In the genomic region with DNA sequence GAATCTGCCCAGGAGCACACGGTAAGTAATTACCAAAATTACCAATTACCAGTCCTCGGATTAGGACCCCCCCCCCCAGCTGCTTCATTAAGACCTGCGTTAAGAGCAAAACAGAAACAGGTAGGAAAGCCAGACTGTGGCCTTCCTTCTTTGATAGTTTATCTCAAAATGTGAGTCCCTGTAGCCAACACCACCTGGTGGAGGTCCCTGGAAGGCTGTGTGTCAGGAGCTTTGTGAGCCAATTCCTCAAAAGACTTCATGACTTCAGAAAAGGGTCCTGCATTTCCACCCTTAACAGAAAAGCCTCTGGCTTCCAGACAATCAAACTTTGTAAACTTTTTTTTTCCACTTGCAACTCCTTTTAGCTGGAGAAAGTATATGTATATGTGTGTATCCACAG, we compare ENCODE assay signal across 11 mouse cellular contexts.
A peak's percentile ranks its signal among the peaks of the same experiment; 100 is the strongest.
DNase-seq lines count a peak whose midpoint lies in the region; ATAC-seq and TF ChIP-seq lines count a peak whose summit lies in the region.
"Had no signal": no experiment of that assay in that cellular context is flagged by ENCODE, and none has a peak within 500 bp of the region (broad histone marks: within the 10 kb centered on the region; RNA-seq: fewer than 3 reads in every experiment).

No protein-coding gene starts in this region.

- H3K4me3 ChIP-seq in heart, postnatal 0 days (ENCODE audit: low read depth, low read length), result no peak overlapping the region
- H3K4me3 ChIP-seq in heart, embryonic 10.5 days, result no peak overlapping the region
- H3K4me3 ChIP-seq in midbrain, postnatal 0 days (ENCODE audit: low read depth, low read length), result no peak overlapping the region
- no peak overlapping the region for H3K4me3 ChIP-seq in midbrain, embryonic 11.5 days (ENCODE audit: low read depth, low read length)
- H3K4me3 ChIP-seq in embryonic facial prominence, embryonic 15.5 days (replicated peaks), result no peak overlapping the region
- H3K4me3 ChIP-seq in forebrain, embryonic 16.5 days (replicated peaks; ENCODE audit: low read length), result no peak overlapping the region
- H3K4me3 ChIP-seq: embryonic facial prominence, embryonic 12.5 days; liver, embryonic 12.5 days had no signal

- no peak for TF ChIP-seq EP300 in heart, postnatal 0 days (IDR thresholded peaks at IDR 0.05; ENCODE audit: low read depth)

- H3K27ac ChIP-seq in heart, postnatal 0 days (ENCODE audit: low read depth), result no peak overlapping the region
- H3K27ac ChIP-seq in heart, embryonic 10.5 days, result no peak overlapping the region
- no peak overlapping the region for H3K27ac ChIP-seq in midbrain, postnatal 0 days (ENCODE audit: low read depth, low read length)
- no peak overlapping the region for H3K27ac ChIP-seq in midbrain, embryonic 11.5 days (ENCODE audit: low read depth, low read length)
- 0 out of 2 replicates have a peak overlapping the region, but pooled peaks have one; percentile 75 for H3K27ac ChIP-seq in embryonic facial prominence, embryonic 15.5 days (replicated peaks)
- no peak overlapping the region for H3K27ac ChIP-seq in forebrain, embryonic 16.5 days (ENCODE audit: low read length)
- H3K27ac ChIP-seq: liver, embryonic 12.5 days had no signal

- no peaks in the 10 kb centered on the region for H3K9me3 ChIP-seq in heart, postnatal 0 days (replicated peaks; ENCODE audit: control insufficient read depth, low read length)
- H3K9me3 ChIP-seq in heart, embryonic 10.5 days, result no peaks in the 10 kb centered on the region
- no peaks in the 10 kb centered on the region for H3K9me3 ChIP-seq in midbrain, postnatal 0 days (ENCODE audit: low read length)
- no peaks in the 10 kb centered on the region for H3K9me3 ChIP-seq in midbrain, embryonic 11.5 days (ENCODE audit: control insufficient read depth, low read length)
- H3K9me3 ChIP-seq in embryonic facial prominence, embryonic 15.5 days (replicated peaks), result no peaks in the 10 kb centered on the region
- no peaks in the 10 kb centered on the region for H3K9me3 ChIP-seq in forebrain, embryonic 16.5 days (ENCODE audit: control insufficient read depth, low read length)
- H3K9me3 ChIP-seq: embryonic facial prominence, embryonic 12.5 days; liver, embryonic 12.5 days had no signal

- no peak for ATAC-seq in heart, postnatal 0 days (ENCODE audit: insufficient read depth, low read depth)
- no peak for ATAC-seq in midbrain, postnatal 0 days (ENCODE audit: low FRiP score)
- ATAC-seq in midbrain, embryonic 11.5 days (ENCODE audit: low FRiP score), result no peak
- ATAC-seq in embryonic facial prominence, embryonic 15.5 days (ENCODE audit: insufficient number of reproducible peaks, low FRiP score, low TSS enrichment, low read depth), result no peak
- ATAC-seq in forebrain, embryonic 16.5 days, result no peak
- ATAC-seq: liver, embryonic 12.5 days had no signal

- peak; percentile 25 for TF ChIP-seq CTCF in heart, postnatal 0 days (IDR thresholded peaks at IDR 0.05; ENCODE audit: low read depth)
- TF ChIP-seq CTCF in midbrain, postnatal 0 days (IDR thresholded peaks at IDR 0.05), result peak; percentile 65

- no peak overlapping the region for H3K9ac ChIP-seq in heart, postnatal 0 days (replicated peaks; ENCODE audit: low read depth, low read length)
- H3K9ac ChIP-seq in midbrain, postnatal 0 days (replicated peaks; ENCODE audit: low read length, poor library complexity, severe bottlenecking), result no peak overlapping the region
- H3K9ac ChIP-seq in midbrain, embryonic 11.5 days (ENCODE audit: low read length), result no peak overlapping the region
- no peak overlapping the region for H3K9ac ChIP-seq in embryonic facial prominence, embryonic 15.5 days
- H3K9ac ChIP-seq in forebrain, embryonic 16.5 days (replicated peaks; ENCODE audit: low read depth, low read length), result no peak overlapping the region
- H3K9ac ChIP-seq: embryonic facial prominence, embryonic 12.5 days; liver, embryonic 12.5 days had no signal

- DNase-seq in heart, postnatal 0 days (ENCODE audit: low spot score), result no peak
- DNase-seq in heart, embryonic 10.5 days (ENCODE audit: low spot score), result no peak
- DNase-seq in midbrain, postnatal 0 days (ENCODE audit: low spot score), result peak; percentile 18
- DNase-seq in midbrain, embryonic 11.5 days (ENCODE audit: low spot score, missing footprints), result no peak
- peak; percentile 34 for DNase-seq in thymus, postnatal 14 days
- DNase-seq in cerebellum, adult 9-10 months, result no peak
- DNase-seq: gastrocnemius, postnatal 36 days had no signal

- 59% methylated on average over 3 of the region's 3 CpGs for WGBS in heart, postnatal 0 days
- WGBS in heart, embryonic 10.5 days, result 28% methylated on average over 3 of the region's 3 CpGs
- WGBS in midbrain, postnatal 0 days, result 31% methylated on average over 3 of the region's 3 CpGs
- WGBS in midbrain, embryonic 11.5 days, result 34% methylated on average over 3 of the region's 3 CpGs
- WGBS in embryonic facial prominence, embryonic 15.5 days, result 19% methylated on average over 3 of the region's 3 CpGs
- 9% methylated on average over 3 of the region's 3 CpGs for WGBS in forebrain, embryonic 16.5 days

- H3K36me3 ChIP-seq in heart, postnatal 0 days (replicated peaks; ENCODE audit: control insufficient read depth, insufficient read depth, low read length), result no peaks in the 10 kb centered on the region
- no peaks in the 10 kb centered on the region for H3K36me3 ChIP-seq in heart, embryonic 10.5 days
- H3K36me3 ChIP-seq in midbrain, postnatal 0 days (ENCODE audit: insufficient read depth, low read length), result no peaks in the 10 kb centered on the region
- H3K36me3 ChIP-seq in midbrain, embryonic 11.5 days (ENCODE audit: control insufficient read depth, insufficient read depth, low read length), result no peaks in the 10 kb centered on the region
- no peaks in the 10 kb centered on the region for H3K36me3 ChIP-seq in embryonic facial prominence, embryonic 15.5 days
- no peaks in the 10 kb centered on the region for H3K36me3 ChIP-seq in forebrain, embryonic 16.5 days (ENCODE audit: control insufficient read depth, insufficient read depth)
- H3K36me3 ChIP-seq: embryonic facial prominence, embryonic 12.5 days; liver, embryonic 12.5 days had no signal

- no peaks in the 10 kb centered on the region for H3K27me3 ChIP-seq in heart, postnatal 0 days (ENCODE audit: control insufficient read depth, insufficient read depth, low read length)
- H3K27me3 ChIP-seq in heart, embryonic 10.5 days (ENCODE audit: insufficient read depth, poor library complexity, severe bottlenecking), result no peaks in the 10 kb centered on the region
- no peaks in the 10 kb centered on the region for H3K27me3 ChIP-seq in midbrain, postnatal 0 days (ENCODE audit: insufficient read depth, low read length)
- no peaks in the 10 kb centered on the region for H3K27me3 ChIP-seq in midbrain, embryonic 11.5 days (ENCODE audit: control insufficient read depth, insufficient read depth, low read length)
- no peaks in the 10 kb centered on the region for H3K27me3 ChIP-seq in embryonic facial prominence, embryonic 15.5 days
- 0 out of 2 replicates have a peak, but pooled peaks cover 5% of the 10 kb centered on the region for H3K27me3 ChIP-seq in forebrain, embryonic 16.5 days (replicated peaks; ENCODE audit: control insufficient read depth, insufficient read depth, low read length)
- H3K27me3 ChIP-seq: embryonic facial prominence, embryonic 12.5 days had no signal

- H3K4me2 ChIP-seq in heart, postnatal 0 days (ENCODE audit: low read depth, low read length), result no peak overlapping the region
- H3K4me2 ChIP-seq in midbrain, postnatal 0 days (ENCODE audit: low read depth, low read length, poor library complexity, severe bottlenecking), result no peak overlapping the region
- H3K4me2 ChIP-seq in midbrain, embryonic 11.5 days, result no peak overlapping the region
- peak overlapping the region; percentile 95; the same call in 1 of the 2 replicates for H3K4me2 ChIP-seq in embryonic facial prominence, embryonic 15.5 days (replicated peaks)
- no peak overlapping the region for H3K4me2 ChIP-seq in forebrain, embryonic 16.5 days (ENCODE audit: low read length)
- H3K4me2 ChIP-seq: liver, embryonic 12.5 days had no signal

- peaks cover 23% of the 10 kb centered on the region for H3K4me1 ChIP-seq in heart, postnatal 0 days (ENCODE audit: control insufficient read depth, insufficient read depth)
- peaks cover 36% of the 10 kb centered on the region for H3K4me1 ChIP-seq in heart, embryonic 10.5 days
- peaks cover 4% of the 10 kb centered on the region; the same call in 1 of the 2 replicates for H3K4me1 ChIP-seq in midbrain, postnatal 0 days (ENCODE audit: insufficient read depth, low read length)
- H3K4me1 ChIP-seq in midbrain, embryonic 11.5 days (ENCODE audit: control insufficient read depth, insufficient read depth, low read length), result peaks cover 17% of the 10 kb centered on the region; the same call in 1 of the 2 replicates
- H3K4me1 ChIP-seq in embryonic facial prominence, embryonic 15.5 days, result peaks cover 21% of the 10 kb centered on the region
- H3K4me1 ChIP-seq in forebrain, embryonic 16.5 days (replicated peaks; ENCODE audit: control insufficient read depth, insufficient read depth, low read length), result peaks cover 13% of the 10 kb centered on the region

Comparison
In these comparisons a context has a peak if more than half of its experiments do, and no peak if none do; other contexts are left out.
1. DNase-seq: peak in midbrain, postnatal 0 days (single experiment) and thymus, postnatal 14 days (single experiment); none in heart, postnatal 0 days (single experiment), heart, embryonic 10.5 days (single experiment), midbrain, embryonic 11.5 days (single experiment) and cerebellum, adult 9-10 months (single experiment).